Mouse (Mus musculus) heart, adult 10 weeks (tissue): ENCODE measurements around the gene Mettl14. TPM values are rescaled to one million over a fixed set of nuclear protein-coding genes. Genes with fewer than 3 reads are reported as not detected.

ENCODE experiments used
- polyA plus RNA-seq: library from polyadenylated mRNA; stranded (reverse); fragments of 350-450 nt; fragmentation: Illumina TruSeq; extraction: RNeasy Lipid Tissue Mini Kit (QIAGEN cat#74804); gene quantifications from one replicate; pipeline ENCODE4 v1.2.3, GENCODE M21; 2014; ENCODE audit warnings: low read depth, low replicate concordance

The Mettl14 gene
- 18.4 TPM for polyA plus RNA-seq

DNA sequence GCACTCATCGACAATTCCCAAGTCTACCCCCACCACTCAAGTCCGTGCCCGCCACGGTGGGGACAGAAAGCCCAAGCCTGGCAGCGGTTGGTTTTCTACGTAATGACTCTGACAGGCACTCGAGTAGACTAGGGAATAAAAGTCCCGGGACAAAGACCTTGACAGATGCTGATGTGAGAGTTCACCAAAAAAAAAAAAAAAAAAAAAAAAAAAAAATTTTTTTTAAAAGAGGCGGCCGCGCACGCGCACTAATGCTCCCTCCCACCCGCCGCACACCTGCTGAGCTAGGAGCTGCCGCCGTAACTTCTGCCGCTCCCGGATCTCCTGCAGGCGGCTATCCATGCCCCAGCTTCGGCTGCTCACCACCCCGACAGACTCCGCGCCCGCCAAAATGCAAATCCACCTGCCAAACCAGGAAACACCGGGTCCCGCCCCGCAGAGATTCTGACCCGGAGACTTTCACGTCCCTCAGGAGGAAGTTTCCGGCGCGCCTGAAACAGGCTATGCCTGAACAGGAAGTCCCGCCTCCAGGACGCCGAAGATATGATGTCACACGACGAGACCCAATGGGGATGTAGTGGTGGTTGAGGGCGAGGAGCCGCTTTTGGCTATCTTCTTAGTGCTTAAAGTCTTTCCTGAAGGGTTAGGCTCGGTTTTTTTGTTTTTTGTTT, at the start of gene Mettl14:
TSS of gene Mettl14 (minus strand) at position 623 of the 671 bp plus-strand sequence.

Other genes starting within 250 kb of the Mettl14 start
- gene Synpo2, start 150.0 kb downstream of the Mettl14 start, polyA plus RNA-seq: 47.4 TPM
- gene Sec24d, start 118.7 kb downstream of the Mettl14 start, polyA plus RNA-seq: 33.7 TPM
- gene Prss12, start 60.8 kb upstream of the Mettl14 start, polyA plus RNA-seq: 0.84 TPM